Mouse (Mus musculus): Measurements from ENCODE around the gene Gm11172.
"Not testable (repeated sequence)": the region's sequence is repeated elsewhere in the genome, so short reads cannot be mapped to it uniquely, and the experiment has no call there.

Gene Gm11172

DNA sequence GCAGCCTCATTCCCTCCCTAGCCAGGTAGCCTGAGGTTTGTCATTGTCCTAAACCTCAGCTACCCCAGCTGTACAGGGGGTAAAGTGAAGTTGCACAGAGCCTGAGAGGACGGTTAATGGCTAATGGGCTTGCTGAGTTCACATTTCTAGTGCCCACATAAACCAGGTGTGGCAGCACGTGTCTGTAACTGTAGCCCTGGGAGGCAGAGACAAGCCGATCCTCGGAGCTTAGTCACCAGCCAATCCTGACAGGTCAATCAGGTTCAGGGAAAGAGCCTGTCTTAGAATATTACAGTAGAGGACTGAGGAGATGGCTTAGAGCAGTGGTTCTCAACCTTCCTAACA is 15.7 kb downstream of the Gm11172 start:
- DNase-seq (ENCODE audit: low spot score in 2 of 2), result no peak

DNA sequence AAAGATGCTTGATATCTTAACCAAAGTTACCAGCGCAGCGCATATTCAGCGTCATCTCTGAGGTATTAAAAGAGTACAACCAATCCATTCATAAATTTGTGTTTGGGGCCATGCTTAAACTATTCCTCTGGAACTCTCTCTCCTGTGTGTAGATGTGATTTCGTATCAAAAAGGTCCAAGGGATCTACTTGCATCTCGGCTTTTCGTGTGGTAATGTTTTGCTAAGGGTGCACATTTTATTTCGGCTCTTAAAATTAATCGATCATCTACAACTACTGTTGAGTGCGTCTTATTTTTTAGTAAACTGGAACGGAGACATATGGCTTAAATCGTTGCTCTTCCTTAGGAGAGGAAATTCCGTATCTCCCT is 21.8 kb downstream of the Gm11172 start:
- DNase-seq (ENCODE audit: low spot score in 2 of 2), result no peak

DNA sequence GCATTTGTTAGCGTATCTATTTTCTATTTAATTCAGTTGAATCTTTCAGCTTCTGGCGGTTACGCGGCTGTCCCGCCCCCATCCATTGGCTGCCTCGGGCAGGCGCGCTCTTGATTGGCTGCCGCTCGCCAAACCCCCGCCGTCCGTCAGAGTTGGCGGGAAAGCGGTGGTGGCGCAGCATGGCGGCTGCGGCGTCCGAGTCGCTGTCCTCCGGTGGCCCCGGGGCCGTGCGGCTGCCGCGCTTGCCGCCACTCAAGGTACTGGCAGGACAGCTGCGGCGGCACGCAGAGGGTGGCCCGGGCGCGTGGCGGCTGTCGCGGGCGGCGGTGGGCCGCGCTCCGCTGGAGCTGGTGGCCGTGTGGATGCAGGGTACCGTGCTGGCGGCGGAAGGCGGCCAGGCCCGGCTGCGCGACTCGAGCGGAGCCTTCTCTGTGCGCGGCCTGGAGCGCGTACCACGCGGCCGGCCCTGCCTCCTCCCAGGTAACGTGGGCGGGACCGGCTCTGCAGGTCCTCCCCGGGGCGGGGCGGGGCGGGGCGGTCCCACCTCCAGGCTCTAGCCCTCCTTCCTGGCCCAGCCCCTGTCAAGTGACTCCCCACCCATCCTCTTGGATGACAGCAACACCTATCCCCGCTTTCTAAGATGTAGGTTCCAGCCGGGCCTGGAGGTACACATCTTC is 22.3 kb downstream of the Gm11172 start, which contains the start of gene Rmi2:
TSS of gene Rmi2 (plus strand) at position 149 of the 677 bp plus-strand sequence.
- peak; percentile 76 to 89 for DNase-seq (ENCODE audit: low spot score in 2 of 2)

DNA sequence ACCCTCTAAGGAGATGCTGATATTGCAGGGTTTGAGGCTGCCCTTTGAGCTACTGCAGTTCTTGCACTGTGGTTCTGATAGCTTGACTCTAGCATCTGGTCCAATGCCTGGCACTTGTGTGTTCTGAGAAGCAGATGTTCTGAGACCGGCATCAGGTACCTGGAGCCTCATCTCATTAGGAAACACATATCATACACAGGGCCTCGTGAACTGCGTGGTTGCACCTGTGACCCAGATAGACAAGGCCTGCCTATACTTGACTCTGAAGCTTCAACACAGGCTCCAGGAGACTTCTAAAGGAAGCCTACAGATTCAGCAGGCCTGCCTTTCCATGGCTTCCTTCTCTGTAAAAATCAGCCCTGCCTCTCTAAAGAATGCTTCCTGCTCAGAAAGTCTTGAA is 23.7 kb downstream of the Gm11172 start:
- no peak for DNase-seq (ENCODE audit: low spot score in 2 of 2)

DNA sequence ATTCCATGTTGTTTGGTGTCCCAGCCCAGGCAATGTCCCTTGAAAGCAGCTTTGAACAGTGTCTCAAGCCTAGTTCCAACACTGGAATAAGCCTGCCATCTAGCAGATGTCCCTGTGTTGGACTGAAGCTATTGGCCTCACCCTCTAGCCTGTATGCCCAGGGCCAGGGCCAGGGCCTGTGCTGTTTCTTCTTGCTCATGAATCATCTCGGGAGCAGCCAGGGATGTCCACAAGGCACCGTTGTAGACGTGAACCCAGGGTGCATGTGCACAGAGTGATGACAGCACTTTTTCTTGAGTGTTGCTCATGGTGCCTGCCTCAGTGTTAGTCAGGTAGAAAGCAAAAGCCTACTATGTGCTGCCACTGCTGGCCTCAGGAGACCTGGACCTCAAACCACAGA is 24.5 kb downstream of the Gm11172 start:
- no peak for DNase-seq (ENCODE audit: low spot score in 2 of 2)

DNA sequence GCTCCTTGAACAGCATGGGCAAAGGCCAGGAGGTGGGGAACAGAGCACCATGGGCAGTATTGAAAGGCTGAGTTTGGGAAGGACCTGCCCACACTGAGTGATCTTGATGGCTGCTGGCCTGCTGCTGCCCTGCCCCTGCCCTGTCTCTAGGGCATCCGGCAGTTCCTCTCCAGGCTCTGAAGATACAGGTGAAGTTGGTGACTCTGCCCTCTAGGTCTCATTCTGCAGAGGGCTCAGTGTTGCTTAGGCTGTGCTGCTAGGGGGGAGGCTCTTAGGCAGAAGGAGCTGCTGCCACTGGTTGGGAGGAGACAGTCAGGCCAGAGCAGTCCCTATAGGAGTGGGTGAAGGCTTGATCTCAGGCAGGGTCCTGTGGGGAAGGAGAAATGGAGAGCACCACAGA is 25.2 kb downstream of the Gm11172 start:
- no peak for DNase-seq (ENCODE audit: low spot score in 2 of 2)

DNA sequence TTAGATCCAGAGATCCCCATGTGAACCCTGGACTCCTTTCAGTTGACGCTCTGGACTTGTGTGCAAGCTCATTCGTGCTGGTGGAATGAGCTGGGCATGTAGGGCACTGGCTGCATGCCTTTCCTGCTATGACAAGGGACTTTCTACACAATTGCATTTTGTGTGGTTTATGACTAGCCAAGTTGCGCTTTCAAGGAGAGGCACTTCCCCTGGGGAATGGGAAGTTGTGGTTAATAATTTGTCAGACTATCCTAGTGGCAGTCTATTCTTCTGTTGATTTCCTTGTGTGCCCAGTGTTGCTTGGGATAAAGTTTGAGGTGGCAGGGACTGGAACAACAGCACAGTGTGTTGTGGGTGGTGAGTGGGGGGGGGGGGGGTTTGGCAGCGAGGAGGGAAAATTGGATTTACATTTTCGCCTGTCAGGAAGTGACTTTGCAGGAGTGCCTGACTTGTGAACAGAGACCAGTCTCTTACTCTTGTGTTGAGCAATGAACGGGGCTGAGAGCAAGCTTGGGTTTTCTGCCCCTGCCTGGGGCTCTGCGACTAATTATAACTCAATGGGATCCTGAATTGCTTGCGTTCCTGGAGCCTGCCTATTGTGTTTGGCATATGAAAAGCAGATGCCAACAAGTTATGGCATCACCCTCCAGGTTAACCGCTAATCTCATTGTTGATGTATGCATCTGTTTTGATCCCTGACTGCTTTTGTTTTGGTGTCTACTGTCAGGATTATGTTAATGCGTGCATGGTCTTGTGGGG is 26.0 kb downstream of the Gm11172 start:
- no peak for DNase-seq (ENCODE audit: low spot score in 2 of 2)

DNA sequence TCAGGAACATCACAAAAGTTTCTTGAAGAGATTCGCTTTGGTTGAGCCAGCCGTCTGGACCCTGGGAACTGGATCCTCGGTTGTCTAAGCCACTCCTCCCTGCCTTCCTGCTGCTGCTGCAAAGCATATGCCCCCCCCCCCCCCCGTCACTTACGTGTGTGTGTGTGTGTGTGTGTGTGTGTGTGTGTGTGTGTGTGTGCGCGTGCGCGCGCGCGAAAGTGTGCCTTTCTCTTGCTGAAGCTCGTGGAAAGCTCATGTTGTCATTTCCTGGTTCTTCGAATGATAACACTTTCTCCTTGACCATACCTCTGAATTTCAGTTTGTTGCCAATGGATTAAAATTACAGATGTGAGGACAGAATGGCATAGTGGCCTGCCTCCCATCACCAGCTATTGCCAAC is 27.3 kb downstream of the Gm11172 start:
- no peak for DNase-seq (ENCODE audit: low spot score in 2 of 2)

GRCm38 (mm10) chr16:10842282-10842855 is 29.7 kb downstream of the Gm11172 start:
- DNase-seq (ENCODE audit: low spot score in 2 of 2), result no peak

DNA sequence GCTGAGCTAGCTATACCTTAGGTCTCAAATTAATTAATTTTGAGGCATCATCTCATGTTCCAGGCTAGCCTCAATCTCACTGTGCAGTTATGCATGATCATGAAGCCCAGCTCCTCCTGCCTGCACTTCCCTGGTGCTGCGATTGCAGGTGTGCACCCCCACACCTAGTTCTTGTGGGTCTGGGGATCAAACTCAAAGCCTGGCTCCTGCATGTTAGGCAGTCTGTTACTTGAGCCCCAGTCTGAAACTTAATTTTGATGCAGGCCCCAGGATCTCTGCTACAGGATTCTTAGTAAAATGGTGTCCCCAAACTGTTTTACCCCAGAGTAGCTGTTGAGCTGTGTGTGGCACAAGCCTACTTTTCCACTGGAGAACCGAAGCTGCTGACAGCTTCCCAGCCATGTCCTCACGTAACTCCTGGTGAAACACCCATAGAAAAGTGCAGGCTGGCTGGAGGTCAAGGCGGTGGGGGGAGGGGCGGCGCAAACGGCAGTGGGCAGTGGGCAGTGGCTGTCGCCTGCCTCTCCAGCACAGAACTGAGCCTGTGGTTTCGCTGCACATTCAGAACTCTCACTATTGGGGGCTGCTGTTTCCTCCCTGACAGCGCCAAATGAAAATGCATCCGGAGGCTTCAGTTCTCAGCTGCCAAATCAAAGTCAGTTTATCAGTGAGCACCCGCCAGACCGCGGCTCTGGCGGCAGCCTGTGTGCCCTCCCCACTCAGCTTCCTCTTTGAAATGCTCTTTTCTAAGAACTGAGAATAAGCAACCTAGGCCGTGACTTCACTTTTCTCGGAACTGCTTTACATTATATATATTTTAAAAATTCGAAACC is 31.0 kb downstream of the Gm11172 start:
- DNase-seq (ENCODE audit: low spot score in 2 of 2), result peak in 1 of 2 experiments; percentile 63

- no peak for DNase-seq (ENCODE audit: low spot score in 2 of 2)
These were observed 31.6 kb downstream of the Gm11172 start for GRCm38 (mm10) chr16:10844319-10844670.

- DNase-seq (ENCODE audit: low spot score in 2 of 2), result no peak
These were observed 33.2 kb downstream of the Gm11172 start for GRCm38 (mm10) chr16:10845952-10846351.

- peak in 1 of 2 experiments; percentile 65 for DNase-seq (ENCODE audit: low spot score in 2 of 2)
These were observed 33.8 kb downstream of the Gm11172 start for GRCm38 (mm10) chr16:10846503-10846902.

- DNase-seq (ENCODE audit: low spot score in 2 of 2), result no peak
These were observed 37.5 kb downstream of the Gm11172 start for GRCm38 (mm10) chr16:10849965-10850861.

DNA sequence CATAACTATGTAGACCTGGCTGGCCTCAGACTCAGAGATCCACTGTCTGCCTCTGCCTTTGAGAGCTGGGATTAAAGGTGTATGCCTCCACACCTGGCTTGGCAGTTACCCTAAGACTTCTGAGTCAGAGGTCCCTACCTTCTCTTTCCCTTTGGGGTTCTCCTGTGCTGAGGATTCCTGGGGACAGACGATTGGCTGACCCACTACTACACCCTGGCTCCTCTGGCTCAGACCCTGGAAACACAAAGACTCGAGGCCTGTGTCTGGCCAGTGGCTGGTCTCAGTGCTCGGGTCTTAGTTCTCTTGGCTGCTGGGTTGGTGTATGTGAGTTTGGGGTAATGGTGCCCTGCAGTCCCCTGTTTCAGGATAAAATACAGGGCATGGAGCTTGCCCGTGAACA is 38.2 kb downstream of the Gm11172 start:
- no peak for DNase-seq (ENCODE audit: low spot score in 2 of 2)

GRCm38 (mm10) chr16:10852216-10852615 is 39.5 kb downstream of the Gm11172 start:
- DNase-seq (ENCODE audit: low spot score in 2 of 2), result not testable (repeated sequence)

DNA sequence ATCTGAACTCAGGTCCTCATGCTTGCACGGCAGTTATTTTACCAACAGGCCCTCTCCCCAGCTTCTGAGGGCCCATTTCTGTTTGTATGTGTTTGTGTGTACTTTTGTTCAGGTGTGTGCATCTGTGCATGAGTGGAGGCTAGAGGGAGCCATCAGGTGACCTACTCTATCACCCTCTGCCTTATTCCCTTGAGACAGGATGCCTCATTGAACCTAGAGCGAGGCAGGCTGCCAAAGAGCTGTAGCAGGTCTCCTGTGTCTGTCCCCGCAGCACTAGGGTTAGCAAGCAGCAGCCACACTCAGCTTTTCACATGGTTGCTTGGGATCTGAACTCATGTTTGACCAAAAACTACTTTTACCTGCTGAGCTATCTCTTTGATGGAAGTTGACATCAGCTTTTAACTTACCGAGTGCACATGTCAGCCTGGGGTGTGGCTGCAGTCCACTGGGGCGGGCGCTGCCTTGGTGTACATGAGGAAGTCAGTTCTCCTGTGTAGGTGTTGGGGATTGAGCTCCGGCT is 47.1 kb downstream of the Gm11172 start:
- peak in 1 of 2 experiments; percentile 43 for DNase-seq (ENCODE audit: low spot score in 2 of 2)

DNA sequence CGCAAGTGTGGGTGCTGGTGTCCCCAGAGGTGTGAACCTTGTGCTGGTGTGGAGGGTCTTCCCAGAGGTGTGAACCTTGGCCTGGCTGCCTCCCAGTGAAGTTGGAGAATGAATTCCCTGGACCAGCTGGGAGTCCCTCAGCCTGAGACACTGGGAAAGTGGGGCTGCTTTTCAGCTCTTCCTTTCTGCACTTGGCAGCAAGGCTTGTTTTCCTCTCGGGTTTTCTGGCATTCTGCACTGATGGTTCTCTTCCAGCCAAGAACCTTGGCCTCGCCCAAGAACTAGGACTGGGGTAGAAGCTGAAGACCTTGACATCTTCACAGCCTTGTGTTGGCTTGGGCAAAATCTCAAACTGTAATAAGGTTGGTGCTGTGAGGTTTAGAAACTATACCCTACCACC is 48.7 kb downstream of the Gm11172 start:
- DNase-seq (ENCODE audit: low spot score in 2 of 2), result no peak
